Mouse (Mus musculus): ENCODE data around the gene Hspa1b.

GRCm38 (mm10) chr17:34956340-34956739 lies 2.7 kb downstream of the Hspa1b start:
- TF ChIP-seq CTCF (conservative IDR thresholded peaks at IDR 0.05; ENCODE audit: low read length) (no peak), NANOG (IDR thresholded peaks at IDR 0.05; ENCODE audit: borderline replicate concordance, low read length) (no peak)

Measured in E14TG2a.4 (cell line).